Mouse (Mus musculus) kidney, postnatal 4 days (tissue): ENCODE data around the gene Ndrg2.

Source experiments
- DNase-seq, 2 experiments: peaks; one replicate each; pipeline ENCODE4 v3.0.0; 2021; ENCODE audit warnings: mixed read lengths in 2 of 2

The Ndrg2 gene

DNA sequence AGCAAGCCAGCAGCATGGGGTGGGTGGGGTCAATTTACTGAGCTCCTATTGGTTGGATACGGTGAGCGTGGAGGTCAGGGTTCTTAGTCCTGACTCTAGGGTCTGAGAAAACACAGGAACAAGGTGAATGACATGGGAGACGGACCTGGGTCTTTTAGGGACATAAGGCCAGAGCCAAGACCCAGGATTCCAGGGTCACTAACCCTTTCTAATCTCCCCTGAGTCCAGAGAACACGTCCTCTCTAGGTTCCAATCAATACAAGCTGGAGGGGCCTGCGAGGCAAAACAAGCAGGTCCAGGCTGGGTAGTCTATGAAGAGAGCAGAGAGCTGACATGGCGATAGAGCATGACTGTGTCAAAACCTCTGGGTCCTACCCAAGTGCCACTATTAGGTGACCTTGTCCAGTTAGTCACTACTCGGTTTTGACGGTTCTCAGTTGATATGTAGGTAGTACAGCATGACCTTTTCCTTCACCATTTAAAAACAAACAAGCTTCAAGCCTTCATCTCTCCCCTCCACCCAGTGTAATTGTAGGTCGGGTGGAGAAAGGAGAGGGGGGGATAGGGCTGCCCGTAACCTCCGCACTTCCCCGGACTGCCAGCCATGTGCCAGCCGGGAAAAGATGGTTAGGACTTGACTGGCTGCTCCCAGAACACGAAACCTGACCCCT, 1.4 kb downstream of the Ndrg2 start:
- DNase-seq = peak in 1 of 2 experiments; percentile 17

DNA sequence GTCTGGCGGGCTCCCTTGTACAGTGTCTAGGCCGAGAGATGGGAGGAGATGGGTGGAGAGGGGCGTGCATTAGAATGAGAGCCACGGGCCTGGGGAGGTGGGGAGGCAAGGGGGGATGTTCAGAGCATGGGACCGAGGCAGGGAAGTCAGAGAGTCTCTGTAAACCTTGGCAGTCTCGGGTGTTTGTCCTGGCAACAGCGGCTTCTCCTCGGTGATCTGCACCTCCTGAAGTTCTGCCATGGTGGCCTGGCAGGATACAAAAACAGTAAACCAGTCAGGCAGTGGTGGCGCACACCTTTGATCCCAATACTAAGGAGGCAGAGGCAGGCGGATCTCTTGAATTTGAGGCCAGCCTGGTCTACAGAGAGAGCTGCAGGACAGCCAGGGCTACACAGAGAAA, 2.7 kb downstream of the Ndrg2 start:
- no peak for DNase-seq

DNA sequence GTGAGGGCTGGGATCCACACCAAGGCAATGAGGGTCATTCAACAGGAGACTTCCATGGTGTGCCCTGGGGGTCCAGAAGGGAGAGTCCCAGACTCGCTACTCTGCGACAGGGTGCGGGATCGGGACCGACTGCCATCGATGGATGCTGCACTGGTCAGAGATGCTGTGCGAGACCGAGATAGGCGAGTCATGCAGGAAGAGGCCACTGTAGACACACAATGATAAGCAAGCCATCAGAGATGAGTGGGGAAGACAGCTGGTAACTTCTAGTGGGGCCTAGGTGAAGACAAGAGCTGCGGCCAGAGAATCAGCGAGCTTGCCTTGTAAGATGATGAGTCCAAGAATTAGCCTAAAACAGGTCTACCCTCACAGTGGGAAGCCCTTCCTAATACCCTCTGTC, 7.9 kb downstream of the Ndrg2 start:
- no peak for DNase-seq

DNA sequence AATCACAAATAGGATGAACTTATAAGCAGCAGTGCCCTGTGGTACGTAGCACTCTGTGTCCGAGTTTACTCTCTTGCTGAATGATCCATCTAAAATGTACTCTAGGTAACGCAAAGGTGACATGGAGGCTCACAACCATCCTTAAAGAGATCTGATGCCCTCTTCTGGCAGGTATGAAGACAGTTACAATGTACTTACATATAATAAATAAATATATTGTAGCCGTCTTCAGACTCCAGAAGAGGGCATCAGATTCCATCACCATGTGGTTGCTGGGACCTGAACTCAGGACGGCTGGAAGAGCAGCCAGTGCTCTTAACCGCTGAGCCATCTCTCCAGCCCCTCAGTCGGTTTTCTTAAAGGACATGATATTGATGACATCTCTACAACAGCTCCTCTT, 9.3 kb downstream of the Ndrg2 start:
- DNase-seq = no peak

DNA sequence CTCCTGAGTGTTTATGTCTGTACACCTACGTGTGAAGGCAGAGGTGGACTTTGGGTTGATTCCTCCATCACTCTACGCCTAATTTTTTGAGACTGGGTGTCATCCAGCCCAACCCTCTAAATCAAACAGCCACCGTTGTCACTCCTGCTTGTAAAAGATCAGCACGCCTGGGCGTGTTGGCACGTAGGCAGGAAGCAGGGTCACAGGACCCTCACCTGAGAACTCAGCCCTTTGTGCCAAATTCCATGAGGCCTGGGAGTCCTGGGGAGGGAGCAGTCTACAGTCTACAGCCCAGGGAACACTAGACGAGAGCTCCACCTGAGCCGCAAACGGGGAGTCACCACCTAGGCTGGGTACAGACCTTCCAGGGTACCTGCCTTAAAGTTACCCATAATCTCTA, 10.2 kb downstream of the Ndrg2 start:
- DNase-seq = no peak

DNA sequence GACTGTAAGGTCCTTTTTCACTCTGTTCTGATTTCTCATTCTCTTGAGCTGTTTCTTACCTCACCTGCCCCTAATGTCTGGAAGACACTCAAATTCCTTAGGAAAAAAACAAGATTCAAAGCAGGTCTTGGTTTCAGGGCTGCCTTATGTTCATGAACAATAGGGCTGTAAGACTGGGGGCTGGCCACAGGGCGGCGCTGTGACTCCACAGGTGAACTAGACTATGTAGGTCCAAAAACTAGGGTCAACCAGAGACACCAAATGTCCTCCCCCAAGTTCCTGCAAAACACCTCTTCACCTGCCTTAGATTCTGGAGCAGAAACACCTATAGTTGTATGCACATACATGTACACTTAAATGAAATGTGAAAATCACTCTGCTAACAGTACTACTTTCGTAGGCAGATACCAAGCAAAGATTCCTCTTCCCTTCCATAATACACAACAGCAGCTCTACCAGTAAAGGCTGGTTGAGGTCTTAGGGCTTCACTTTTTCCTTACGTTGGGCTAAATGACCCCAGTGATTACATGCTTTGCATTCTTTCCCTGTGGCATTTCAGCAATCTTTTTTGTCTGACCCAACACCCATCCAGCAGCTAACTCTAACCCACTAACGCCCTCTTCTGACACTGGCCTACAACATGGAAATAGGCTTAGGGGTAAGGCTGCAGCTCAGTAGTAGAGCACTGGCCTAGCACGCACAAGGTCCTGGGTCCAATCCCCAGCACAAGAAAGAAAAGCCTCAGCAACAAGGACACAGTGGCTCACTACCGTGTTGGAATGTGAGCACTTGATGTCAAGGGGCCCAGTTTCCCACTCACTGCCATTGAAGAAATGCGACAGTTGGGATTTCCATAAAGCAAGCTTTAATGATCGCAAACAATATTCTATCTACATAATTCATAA, 10.9 kb downstream of the Ndrg2 start:
- peak; percentile 90 to 91 for DNase-seq

DNA sequence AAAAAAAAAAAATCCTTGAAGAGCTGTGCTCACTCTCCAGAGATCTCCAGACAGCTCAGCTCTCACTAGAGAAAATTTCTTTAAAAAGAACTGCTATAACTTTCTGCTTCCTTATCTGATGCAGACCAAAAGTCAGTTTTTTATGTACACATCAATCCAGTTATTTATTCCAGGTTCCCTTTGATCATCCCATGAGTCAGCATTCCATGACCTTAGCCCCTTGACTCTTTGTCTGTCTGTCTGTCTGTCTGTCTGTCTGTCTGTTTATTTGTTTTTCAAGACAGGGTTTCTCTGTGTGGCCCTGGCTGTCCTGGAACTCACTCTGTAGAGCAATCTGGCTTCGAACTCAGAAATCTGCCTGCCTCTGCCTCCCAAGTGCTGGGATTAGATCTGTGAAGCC, 14.6 kb downstream of the Ndrg2 start:
- no peak for DNase-seq

DNA sequence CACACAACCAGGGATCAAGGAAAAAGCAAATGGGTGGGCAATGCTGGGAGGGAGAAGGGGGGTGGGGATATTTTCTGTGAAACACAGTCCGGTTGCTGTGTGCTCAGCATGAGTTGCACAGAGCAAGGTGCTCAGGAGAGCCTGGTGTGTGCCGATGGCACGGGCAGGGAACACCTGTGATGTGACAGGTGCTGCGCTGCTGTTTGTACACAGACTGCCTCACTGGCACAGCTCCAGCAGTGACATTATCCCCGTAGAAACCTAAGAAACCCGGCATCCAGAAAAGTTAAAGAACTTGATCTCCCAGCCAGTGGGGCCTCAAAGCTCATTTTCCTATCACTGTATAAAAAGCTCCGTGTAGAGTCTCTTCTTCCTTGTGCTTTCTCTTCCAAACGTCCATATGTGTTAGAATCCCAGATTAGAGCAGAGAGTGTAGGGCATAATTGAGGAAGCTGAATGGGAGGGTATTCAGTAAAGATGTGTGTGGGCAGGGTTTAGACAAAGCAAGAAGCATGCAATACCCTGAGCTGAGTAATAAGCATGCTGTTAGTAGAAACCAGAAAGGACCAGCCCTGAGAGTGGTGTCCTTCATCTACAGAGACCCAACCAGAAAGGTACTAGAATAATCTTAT, 17.3 kb downstream of the Ndrg2 start:
- no peak for DNase-seq

DNA sequence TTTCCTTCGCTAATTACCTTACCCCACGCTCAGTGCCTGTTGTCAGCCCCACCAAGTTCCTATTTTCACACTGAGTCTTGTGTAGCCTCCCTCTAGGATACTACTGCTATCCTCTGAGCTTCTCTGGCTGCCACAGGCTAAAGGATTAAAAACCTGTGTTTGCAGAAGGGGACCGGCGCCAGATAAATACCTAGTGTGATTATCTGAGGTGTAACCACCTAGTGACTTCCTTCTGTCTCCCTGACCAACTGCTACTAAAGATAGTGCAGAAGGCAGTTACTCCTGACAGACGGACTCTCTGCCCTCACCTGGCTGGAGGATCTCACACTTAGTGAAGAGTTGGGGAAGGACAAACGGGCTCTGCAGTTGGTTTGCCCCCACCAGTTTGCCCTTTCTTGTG, 17.9 kb downstream of the Ndrg2 start:
- DNase-seq = no peak

DNA sequence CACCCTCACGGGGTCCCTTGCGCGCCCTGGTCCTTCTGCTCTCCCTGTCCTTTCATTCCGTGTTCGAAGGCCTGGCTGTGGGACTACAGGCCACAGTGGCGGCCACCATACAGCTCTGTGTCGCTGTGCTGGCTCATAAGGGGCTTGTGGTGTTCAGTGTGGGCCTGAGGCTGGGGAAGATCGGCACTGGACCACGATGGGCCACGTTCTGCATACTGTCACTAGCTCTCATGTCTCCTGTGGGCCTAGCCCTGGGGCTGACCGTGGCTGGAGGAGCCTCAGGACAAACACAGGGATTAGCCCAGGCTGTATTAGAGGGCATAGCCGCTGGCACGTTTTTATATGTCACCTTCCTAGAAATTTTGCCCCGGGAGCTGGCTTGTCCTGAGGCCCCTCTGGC, 18.9 kb downstream of the Ndrg2 start:
- DNase-seq = no peak

DNA sequence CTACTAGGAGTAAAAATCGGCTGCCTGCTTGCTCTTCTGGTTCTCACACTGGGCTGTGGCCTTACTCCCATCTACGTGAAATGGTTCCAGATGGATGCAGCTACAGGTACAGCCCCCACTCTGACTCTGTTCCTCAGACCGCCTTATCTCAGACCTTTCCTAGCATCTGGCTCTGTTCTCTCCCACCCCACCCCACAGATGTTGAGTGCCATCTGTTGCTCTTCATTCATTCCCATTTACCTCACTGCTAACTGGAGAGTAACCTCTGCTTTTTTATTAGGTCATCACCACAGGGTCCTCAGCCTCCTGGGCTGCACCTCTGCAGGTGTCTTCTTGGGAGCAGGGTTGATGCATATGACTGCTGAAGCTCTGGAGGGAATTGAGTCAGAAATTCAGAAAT, 20.1 kb downstream of the Ndrg2 start:
- no peak for DNase-seq

DNA sequence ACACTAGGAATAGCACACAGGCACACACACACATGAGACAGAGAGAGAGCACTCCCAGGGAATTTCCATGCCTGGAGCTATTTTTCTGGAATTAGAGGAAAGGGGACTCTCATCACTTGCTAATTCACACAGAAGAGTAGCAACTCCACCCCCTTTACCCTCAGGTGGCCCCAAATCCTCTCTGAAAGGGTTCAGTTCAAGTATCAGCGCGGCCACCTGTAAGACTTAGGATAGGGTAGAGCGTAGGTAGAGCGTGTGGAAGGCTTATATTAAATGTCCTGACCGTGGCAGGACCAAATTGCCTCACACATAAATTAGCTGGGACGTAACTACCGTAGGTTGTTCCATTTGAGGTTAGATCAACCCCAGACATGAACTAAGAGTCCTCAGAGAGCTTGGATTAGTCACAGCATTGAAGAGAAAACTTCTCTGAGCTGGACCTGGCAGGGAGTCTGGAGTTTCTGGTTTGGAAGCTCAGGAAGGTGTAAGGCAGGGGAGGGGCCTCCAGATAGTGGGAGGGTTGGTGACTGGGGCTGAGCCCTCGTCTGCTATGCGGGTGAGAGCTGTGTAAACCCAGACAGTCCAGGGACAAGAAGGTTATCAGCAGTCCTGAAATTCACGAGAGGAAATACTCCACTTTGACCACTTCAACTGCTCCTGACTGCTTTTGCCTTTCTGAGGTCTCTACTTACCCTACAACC, 20.7 kb downstream of the Ndrg2 start:
- no peak for DNase-seq

DNA sequence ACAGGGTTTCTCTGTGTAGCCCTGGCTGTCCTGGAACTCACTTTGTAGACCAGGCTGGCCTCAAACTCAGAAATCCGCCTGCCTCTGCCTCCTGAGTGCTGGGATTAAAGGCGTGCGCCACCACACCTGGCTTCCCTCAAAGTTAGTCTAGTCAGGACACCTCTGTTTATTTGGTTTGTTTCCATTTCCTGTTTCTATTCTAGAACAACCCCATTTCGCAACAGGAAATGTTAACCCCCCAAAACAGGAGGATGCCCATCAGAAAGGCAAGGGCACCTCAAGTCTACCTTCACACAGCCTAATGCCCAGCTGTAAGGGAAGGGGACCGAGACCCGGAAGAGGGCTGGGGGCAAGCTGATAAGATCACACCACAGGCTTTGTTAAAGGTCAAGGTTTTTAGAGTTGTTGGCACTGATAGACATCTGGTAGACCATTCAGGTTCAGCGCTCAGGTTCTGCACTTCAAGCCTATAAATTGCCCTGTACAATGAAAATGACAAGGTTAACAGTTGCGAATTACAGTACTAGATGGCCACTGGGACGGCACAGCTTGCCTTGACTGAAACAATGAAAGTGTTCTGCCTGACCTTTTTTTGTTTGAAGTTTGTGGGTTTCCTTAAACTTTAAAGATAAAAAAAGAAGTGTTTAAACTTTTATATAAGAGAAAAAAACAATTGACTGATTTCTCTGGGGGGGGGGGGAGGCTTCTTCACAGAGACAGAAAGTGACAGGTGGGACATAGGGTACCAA, 21.6 kb downstream of the Ndrg2 start, which contains the start of gene Slc39a2:
Slc39a2 (plus strand) TSS at position 699 of the 749 bp plus-strand sequence.
- no peak for DNase-seq

DNA sequence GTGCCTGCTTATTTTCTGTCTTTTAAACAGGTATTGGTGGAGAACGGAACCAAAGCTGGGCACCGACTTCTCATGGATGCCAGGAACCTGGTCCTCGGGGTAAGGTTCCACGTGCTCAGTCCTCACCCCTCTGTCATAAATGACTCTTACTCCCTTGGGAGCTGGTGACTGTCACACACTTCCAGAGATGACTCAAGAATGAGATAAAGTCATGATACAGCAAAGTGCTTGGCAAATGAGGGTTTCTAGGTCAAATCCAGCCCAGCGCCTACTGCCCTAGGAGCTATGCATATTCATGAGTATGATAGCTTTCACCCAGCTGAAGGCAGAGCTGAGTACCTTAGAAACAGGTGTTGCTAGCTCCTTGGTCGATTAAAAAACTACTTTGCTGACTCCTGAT, 24.1 kb downstream of the Ndrg2 start:
- no peak for DNase-seq

DNA sequence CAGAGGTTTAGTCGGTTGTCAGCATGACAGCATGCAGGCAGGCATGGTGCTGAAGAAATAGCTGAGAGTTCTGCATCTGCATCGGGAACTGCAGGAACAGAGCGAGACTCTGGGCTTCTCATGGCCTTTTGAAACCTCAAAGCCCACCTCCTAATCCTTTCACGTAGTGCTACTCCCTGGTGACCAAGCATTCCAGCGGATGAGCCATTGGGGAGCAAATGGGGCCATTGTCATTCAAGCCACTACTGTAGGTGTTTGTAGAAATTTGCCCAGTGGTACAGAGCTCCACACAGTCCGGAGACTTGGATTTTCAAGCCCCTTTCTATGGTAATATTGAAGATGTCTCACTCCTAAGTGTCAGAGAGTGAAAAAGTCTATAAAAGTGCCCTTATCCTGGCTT, 27.9 kb downstream of the Ndrg2 start:
- no peak for DNase-seq

DNA sequence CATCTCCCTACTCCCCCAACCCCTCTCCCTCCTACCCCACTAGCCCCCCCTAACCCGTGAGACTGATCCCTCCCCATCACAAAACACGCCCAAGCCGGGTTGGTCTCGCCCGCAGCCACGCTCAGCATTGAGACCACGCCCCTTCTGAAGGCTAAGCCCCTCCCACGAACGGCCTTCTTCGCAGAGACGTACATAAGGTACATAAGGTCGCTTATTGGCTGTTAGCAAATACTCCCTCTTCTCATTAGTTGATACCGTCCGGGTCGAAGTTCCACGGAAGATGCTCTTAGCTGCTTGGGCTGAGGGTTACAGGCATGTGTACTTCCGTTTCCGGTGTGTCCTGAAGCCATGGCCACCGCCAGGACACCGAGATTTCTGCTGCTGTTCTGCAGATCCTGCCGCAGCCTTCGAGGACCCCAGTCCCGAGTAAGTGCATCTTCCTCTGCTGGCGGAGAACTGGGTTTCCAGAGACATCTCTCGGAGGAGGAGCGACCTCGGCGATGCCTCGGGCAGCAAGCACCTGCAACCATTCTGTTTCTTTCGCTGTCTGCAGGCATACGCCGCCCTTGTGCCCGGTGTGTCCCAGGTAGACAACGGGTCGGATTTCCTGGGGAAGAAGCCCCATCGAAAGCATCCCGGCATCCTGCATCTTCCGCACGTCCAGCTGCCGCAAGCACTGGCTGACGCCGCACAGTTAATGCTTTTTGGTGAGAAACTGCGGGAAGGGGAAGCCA, 29.2 kb downstream of the Ndrg2 start, which contains the start of gene Mettl17:
Mettl17 (plus strand) TSS at position 245 of the 734 bp plus-strand sequence.
- peak; percentile 97 to 98 for DNase-seq

DNA sequence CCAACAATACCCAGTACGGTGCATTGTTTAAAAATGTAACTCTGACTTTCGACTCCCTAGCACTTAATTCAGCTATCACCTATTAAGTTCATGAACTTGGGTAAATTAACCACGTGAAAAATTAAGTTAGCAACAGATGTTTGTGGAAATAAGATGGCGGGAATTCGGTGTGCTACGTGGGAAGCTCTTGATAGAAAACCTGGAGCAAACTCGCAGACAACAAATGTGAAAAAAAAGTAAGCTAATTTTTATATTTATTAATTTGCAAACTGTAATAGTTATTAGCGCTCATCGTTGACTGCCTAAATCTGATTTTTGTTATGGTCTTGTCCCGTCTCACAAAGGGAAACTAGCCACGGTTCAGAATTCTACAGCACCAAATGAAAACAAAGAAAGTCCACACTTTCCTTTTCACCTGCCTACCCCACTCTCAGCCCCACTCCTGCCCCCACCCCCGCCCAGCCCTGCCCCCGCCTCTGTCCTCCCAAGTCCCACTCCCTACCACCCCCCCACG, 29.9 kb downstream of the Ndrg2 start:
- peak in 1 of 2 experiments; percentile 20 for DNase-seq

DNA sequence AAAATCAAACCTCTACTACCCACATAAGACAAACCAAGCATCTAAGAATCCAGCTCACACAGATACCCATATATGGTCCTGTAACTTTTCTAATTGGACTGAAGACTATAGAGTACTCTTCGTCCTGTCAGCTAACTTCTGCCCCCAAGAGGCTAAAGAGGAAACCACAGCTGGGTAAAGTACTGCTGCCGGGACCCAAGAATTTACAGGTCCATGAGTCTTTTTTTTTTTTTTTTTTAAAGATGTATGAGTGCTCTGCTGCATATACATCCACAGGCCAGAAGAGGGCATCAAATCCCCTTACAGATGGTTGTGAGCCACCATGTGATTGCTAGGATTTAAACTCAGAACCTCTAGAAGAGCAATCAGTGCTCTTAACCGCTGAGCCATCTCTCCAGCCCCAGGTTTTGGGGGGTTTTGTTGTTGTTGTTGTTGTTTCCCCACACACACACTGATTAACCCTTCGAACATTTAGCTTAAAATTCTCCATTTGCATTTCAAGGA, 30.4 kb downstream of the Ndrg2 start:
- peak; percentile 82 to 90 for DNase-seq

DNA sequence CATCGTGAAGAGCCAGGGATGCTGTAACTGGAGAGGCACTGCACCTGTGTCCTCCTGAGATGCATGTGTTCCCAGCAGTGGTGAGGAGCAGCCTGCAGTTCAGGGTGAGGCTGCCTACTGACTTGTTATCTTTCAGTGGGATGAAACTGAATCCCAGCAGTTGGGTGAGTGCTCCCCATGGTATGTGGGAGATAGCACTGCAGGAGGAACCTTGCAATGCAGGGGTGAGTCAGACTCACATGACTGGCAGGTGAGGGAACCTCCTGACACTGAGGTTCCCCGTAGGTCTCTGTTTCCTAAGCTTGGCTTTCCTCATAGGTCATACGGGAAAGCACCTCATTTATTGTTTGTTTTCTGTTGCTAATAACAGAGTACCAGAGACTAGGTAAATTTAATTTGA, 36.4 kb downstream of the Ndrg2 start:
- no peak for DNase-seq

DNA sequence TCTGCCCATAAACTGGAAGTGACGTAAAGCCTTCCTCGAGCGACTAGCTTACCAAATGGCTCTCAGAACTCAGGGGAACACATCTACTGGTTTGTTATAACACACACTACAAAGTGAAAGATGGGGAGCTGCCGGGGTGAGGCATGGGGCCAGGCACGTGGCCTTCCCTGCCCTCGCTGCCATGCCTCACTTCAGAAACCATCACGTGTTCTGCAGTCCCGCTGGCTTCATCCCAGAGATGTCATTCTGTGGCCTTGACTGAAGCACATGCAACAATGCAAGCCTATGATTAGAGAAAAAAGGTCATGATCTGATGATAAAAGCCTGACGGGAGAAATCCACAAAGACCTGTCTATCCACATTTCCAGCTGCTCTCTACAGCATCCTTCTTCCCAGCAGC, 42.2 kb downstream of the Ndrg2 start:
- no peak for DNase-seq

DNA sequence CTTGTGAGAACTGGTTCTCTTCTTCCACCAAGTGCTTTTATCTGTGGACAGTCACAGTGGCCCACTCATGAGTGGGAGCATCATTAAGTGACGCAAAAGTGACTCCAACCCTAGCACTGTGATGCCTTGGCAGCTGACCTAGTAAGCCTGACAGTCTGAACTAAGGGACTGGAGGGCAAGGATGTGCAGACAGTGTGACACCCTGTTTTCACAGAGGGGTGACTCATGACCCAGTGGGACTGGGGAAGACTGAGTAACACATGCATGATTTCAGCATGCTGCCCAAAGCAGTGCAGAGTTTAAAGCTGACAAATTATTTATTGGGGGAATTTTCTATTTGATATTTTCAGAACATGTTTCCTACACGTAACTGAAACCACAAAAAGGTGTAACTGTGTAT, 43.2 kb downstream of the Ndrg2 start:
- DNase-seq = no peak
